8 mouse cellular contexts compared by ENCODE assay signal in genomic region chr11:69196766-69197165, GRCm38 (mm10). TPM values are rescaled to one million over a fixed set of nuclear protein-coding genes. Genes with fewer than 3 reads are reported as not detected.
DNase-seq lines count a peak whose midpoint lies in the region; ATAC-seq and TF ChIP-seq lines count a peak whose summit lies in the region.

No protein-coding gene starts in this region.

- 7% methylated on average over 5 of the region's 5 CpGs for WGBS in heart, embryonic 11.5 days (ENCODE audit: insufficient replicate concordance)
- WGBS in forebrain, embryonic 16.5 days = 4% methylated on average over 5 of the region's 5 CpGs
- whole genome bisulfite sequencing in limb, embryonic 12.5 days = 12% methylated on average over 5 of the region's 5 CpGs

- no peak overlapping the region for H3K27ac ChIP-seq in heart, embryonic 11.5 days (ENCODE audit: low read depth, low read length)
- no peak overlapping the region for H3K27ac ChIP-seq in forebrain, embryonic 16.5 days (ENCODE audit: low read length)
- no peak overlapping the region for H3K27ac ChIP-seq in limb, embryonic 12.5 days

- no peak for ATAC-seq in heart, embryonic 11.5 days (replicated peaks; ENCODE audit: insufficient number of reproducible peaks, low FRiP score, low TSS enrichment)
- ATAC-seq in Patski = no peak
- ATAC-seq in forebrain, embryonic 16.5 days = no peak
- no peak for ATAC-seq in limb, embryonic 12.5 days (ENCODE audit: insufficient number of reproducible peaks, insufficient read depth, low FRiP score, low TSS enrichment, low read depth)

- CTCF ChIA-PET in Patski (lab: Charles Lee) = interaction anchor here (0.8 to 1.2 kb wide), 2 partner anchors 39 to 51 kb away, joined by 3 read pairs; no protein-coding TSS in a partner anchor

- in situ Hi-C loops in Patski (cut with MboI; ENCODE audit: low pct_unique_long_range_greater_than_20kb) = loop anchor here (5.0 kb wide), 1 partner anchor 46 kb away; no protein-coding TSS in a partner anchor

- H3K4me1 ChIP-seq in heart, embryonic 11.5 days (ENCODE audit: control insufficient read depth, insufficient read depth, low read length) = peaks cover 7% of the 10 kb centered on the region
- peaks cover 6% of the 10 kb centered on the region for H3K4me1 ChIP-seq in forebrain, embryonic 16.5 days (replicated peaks; ENCODE audit: control insufficient read depth, insufficient read depth, low read length)
- peaks cover 8% of the 10 kb centered on the region; the same call in 1 of the 2 replicates for H3K4me1 ChIP-seq in limb, embryonic 12.5 days (replicated peaks)

- peaks cover 24% of the 10 kb centered on the region for H3K27me3 ChIP-seq in heart, embryonic 11.5 days (ENCODE audit: control insufficient read depth, insufficient read depth, low read length)
- peaks cover 50% of the 10 kb centered on the region for H3K27me3 ChIP-seq in Patski
- peaks cover 17% of the 10 kb centered on the region for H3K27me3 ChIP-seq in forebrain, embryonic 16.5 days (replicated peaks; ENCODE audit: control insufficient read depth, insufficient read depth, low read length)
- peaks cover 42% of the 10 kb centered on the region for H3K27me3 ChIP-seq in limb, embryonic 12.5 days

- H3K9me3 ChIP-seq in heart, embryonic 11.5 days (replicated peaks; ENCODE audit: control insufficient read depth, low read length) = no peaks in the 10 kb centered on the region
- no peaks in the 10 kb centered on the region for H3K9me3 ChIP-seq in forebrain, embryonic 16.5 days (ENCODE audit: control insufficient read depth, low read length)
- H3K9me3 ChIP-seq in limb, embryonic 12.5 days = no peaks in the 10 kb centered on the region

- H3K36me3 ChIP-seq in heart, embryonic 11.5 days (ENCODE audit: control insufficient read depth, insufficient read depth, low read length) = no peaks in the 10 kb centered on the region
- H3K36me3 ChIP-seq in forebrain, embryonic 16.5 days (ENCODE audit: control insufficient read depth, insufficient read depth) = no peaks in the 10 kb centered on the region
- no peaks in the 10 kb centered on the region for H3K36me3 ChIP-seq in limb, embryonic 12.5 days

- H3K4me3 ChIP-seq in heart, embryonic 11.5 days (ENCODE audit: low read depth, low read length) = no peak overlapping the region
- H3K4me3 ChIP-seq in forebrain, embryonic 16.5 days (replicated peaks; ENCODE audit: low read length) = peak overlapping the region; percentile 30
- peak overlapping the region; percentile 25; the same call in 1 of the 2 replicates for H3K4me3 ChIP-seq in limb, embryonic 12.5 days (replicated peaks)

- peak; percentile 71 for TF ChIP-seq CTCF in Patski (IDR thresholded peaks at IDR 0.05)

- POLR2A ChIA-PET in Patski (lab: Charles Lee) = no interaction called here

- H3K4me2 ChIP-seq in heart, embryonic 11.5 days = peak overlapping the region; percentile 60
- peak overlapping the region; percentile 49 for H3K4me2 ChIP-seq in forebrain, embryonic 16.5 days (ENCODE audit: low read length)
- H3K4me2 ChIP-seq in limb, embryonic 12.5 days = peak overlapping the region; percentile 51

- DNase-seq in heart, adult 8-10 months (ENCODE audit: low spot score) = no peak
- DNase-seq in Patski (ENCODE audit: low read depth, low spot score) (no peak), adipocyte (ENCODE audit: low spot score) (no peak)
- DNase-seq in gastrocnemius, postnatal 25 days = no peak
- no peak for DNase-seq in layer of hippocampus, adult 9-11 months

- H3K9ac ChIP-seq in heart, embryonic 11.5 days (ENCODE audit: low read depth, low read length) = no peak overlapping the region
- no peak overlapping the region; the same call in 1 of the 2 replicates for H3K9ac ChIP-seq in forebrain, embryonic 16.5 days (replicated peaks; ENCODE audit: low read depth, low read length)
- no peak overlapping the region for H3K9ac ChIP-seq in limb, embryonic 12.5 days (replicated peaks)

RNA-seq across cellular contexts. Expression of gene Alox8, which starts 0.9 kb away (rescaled TPM):
- polyA plus RNA-seq in heart, embryonic 11.5 days (2014; fragmentation: Nextera tagmentation; extraction: Ambion mirVana) = 1.1 and 2.0 TPM in 2 replicates
- total RNA-seq in heart, adult 8-10 months (2022) = 1 to 10 TPM in 3 of 4 experiments, under 1 TPM in 1; 0.89 to 1.8 (median 1.2) TPM
- polyA plus RNA-seq in Patski (2021) = not detected
- polyA plus RNA-seq in forebrain, embryonic 16.5 days (2015; fragmentation: Nextera tagmentation; extraction: Ambion mirVana) = 0.29 TPM in 1 of 2 replicates, not detected in the other
- 0.08 TPM in 1 of 2 replicates, not detected in the other for polyA plus RNA-seq in limb, embryonic 12.5 days (2016; fragmentation: Nextera tagmentation; extraction: Ambion mirVana)
- not detected for total RNA-seq in gastrocnemius, postnatal 25 days (2021)

RNA-seq across cellular contexts. Expression of gene Alox12b, which starts 40.0 kb away (rescaled TPM):
- not detected in 2 replicates for polyA plus RNA-seq in heart, embryonic 11.5 days (2014; fragmentation: Nextera tagmentation; extraction: Ambion mirVana)
- total RNA-seq in heart, adult 8-10 months (2022) = not detected
- not detected for polyA plus RNA-seq in Patski (2021)
- polyA plus RNA-seq in forebrain, embryonic 16.5 days (2015; fragmentation: Nextera tagmentation; extraction: Ambion mirVana) = 0.12 TPM in 1 of 2 replicates, not detected in the other
- 0.08 TPM in 1 of 2 replicates, not detected in the other for polyA plus RNA-seq in limb, embryonic 12.5 days (2016; fragmentation: Nextera tagmentation; extraction: Ambion mirVana)
- total RNA-seq in gastrocnemius, postnatal 25 days (2021) = under 1 TPM in 1 of 2 experiments, not detected in 1; 0.18 TPM

RNA-seq across cellular contexts. Expression of gene Gucy2e, which starts 40.1 kb away (rescaled TPM):
- 0.13 and 0.17 TPM in 2 replicates for polyA plus RNA-seq in heart, embryonic 11.5 days (2014; fragmentation: Nextera tagmentation; extraction: Ambion mirVana)
- total RNA-seq in heart, adult 8-10 months (2022) = 1 to 10 TPM; 1.7 to 2.5 (median 2.1) TPM
- not detected for polyA plus RNA-seq in Patski (2021)
- polyA plus RNA-seq in forebrain, embryonic 16.5 days (2015; fragmentation: Nextera tagmentation; extraction: Ambion mirVana) = 0.56 and 0.68 TPM in 2 replicates
- 0.08 TPM in 1 of 2 replicates, not detected in the other for polyA plus RNA-seq in limb, embryonic 12.5 days (2016; fragmentation: Nextera tagmentation; extraction: Ambion mirVana)
- not detected for total RNA-seq in gastrocnemius, postnatal 25 days (2021)
